In the genomic region with DNA sequence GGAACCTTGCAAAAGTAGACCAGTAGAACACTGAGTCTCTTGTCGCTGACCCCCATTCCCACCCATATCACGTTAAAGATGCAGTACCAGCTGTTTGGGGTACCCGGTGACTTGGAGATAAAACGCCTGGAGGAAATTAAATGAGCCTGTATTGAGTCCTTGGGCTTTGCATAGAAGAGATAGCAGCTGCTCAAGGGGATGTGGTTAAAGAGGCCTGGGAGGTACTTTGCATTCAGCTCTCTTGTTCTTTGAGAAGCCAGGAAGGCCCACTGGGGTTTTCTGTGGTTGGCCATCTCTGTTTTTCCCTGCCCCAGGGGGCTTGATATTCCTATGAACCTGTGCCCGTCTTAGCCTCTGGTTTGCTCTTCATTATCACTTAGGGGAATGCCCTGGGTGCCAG, we compare ENCODE assay signal across 14 mouse cellular contexts. TPM values are rescaled to one million over a fixed set of nuclear protein-coding genes. Genes with fewer than 3 reads are reported as not detected.
A peak's percentile ranks its signal among the peaks of the same experiment; 100 is the strongest.
DNase-seq lines count a peak whose midpoint lies in the region; ATAC-seq and TF ChIP-seq lines count a peak whose summit lies in the region.
"Had no signal": no experiment of that assay in that cellular context is flagged by ENCODE, and none has a peak within 500 bp of the region (broad histone marks: within the 10 kb centered on the region; RNA-seq: fewer than 3 reads in every experiment).

No protein-coding gene starts in this region.

- no peak overlapping the region for H3K4me2 ChIP-seq in intestine, embryonic 16.5 days (ENCODE audit: low read depth, low read length)
- H3K4me2 ChIP-seq: kidney, embryonic 15.5 days; limb, embryonic 12.5 days had no signal

- intact Hi-C loops in heart, postnatal 14 days (cut with DNase I) = no loop called here

- 70% methylated on average over 5 of the region's 5 CpGs for WGBS in intestine, embryonic 16.5 days
- 68% methylated on average over 5 of the region's 5 CpGs for WGBS in small intestine, adult 2 months

- H3K27me3 ChIP-seq in intestine, embryonic 16.5 days (replicated peaks; ENCODE audit: control insufficient read depth, insufficient read depth, low read length) = no peaks in the 10 kb centered on the region
- no peaks in the 10 kb centered on the region for H3K27me3 ChIP-seq in small intestine, adult 2 months (ENCODE audit: control insufficient read depth, insufficient read depth, low read length)
- H3K27me3 ChIP-seq: kidney, embryonic 15.5 days; limb, embryonic 12.5 days; Patski had no signal

- H3K27ac ChIP-seq in intestine, embryonic 16.5 days (ENCODE audit: low read length) = no peak overlapping the region
- 0 out of 2 replicates have a peak overlapping the region, but pooled peaks have one; percentile 46 for H3K27ac ChIP-seq in small intestine, adult 2 months (ENCODE audit: insufficient read depth, low read depth, low read length)
- H3K27ac ChIP-seq: kidney, embryonic 15.5 days; limb, embryonic 12.5 days had no signal

- no peak for TF ChIP-seq POLR2A in small intestine, adult 2 months (IDR thresholded peaks at IDR 0.05; ENCODE audit: low read depth, low read length)

- H3K4me1 ChIP-seq in intestine, embryonic 16.5 days (ENCODE audit: control insufficient read depth, insufficient read depth, low read length) = peaks cover 14% of the 10 kb centered on the region
- no peaks in the 10 kb centered on the region for H3K4me1 ChIP-seq in small intestine, adult 2 months (ENCODE audit: control insufficient read depth, insufficient read depth, insufficient read length, low read length)

- no peaks in the 10 kb centered on the region for H3K9me3 ChIP-seq in intestine, embryonic 16.5 days (ENCODE audit: control insufficient read depth, low read length)
- H3K9me3 ChIP-seq: kidney, embryonic 15.5 days; limb, embryonic 12.5 days had no signal

- H3K4me3 ChIP-seq in intestine, embryonic 16.5 days (ENCODE audit: low read length) = no peak overlapping the region
- H3K4me3 ChIP-seq in small intestine, adult 2 months (ENCODE audit: low read depth, low read length) = no peak overlapping the region
- H3K4me3 ChIP-seq: kidney, embryonic 15.5 days; limb, embryonic 12.5 days had no signal

- H3K9ac ChIP-seq in intestine, embryonic 16.5 days (ENCODE audit: low read depth, low read length) = no peak overlapping the region
- H3K9ac ChIP-seq: kidney, embryonic 15.5 days; limb, embryonic 12.5 days had no signal

- DNase-seq in thymus, postnatal 0 days (ENCODE audit: low spot score) = peak; percentile 69
- no peak for DNase-seq in thymus, postnatal 25 days
- no peak for DNase-seq in gastrocnemius, postnatal 4 days (ENCODE audit: low spot score in 2 of 2)
- DNase-seq in heart, postnatal 14 days = no peak
- DNase-seq in adrenal gland, postnatal 10 days = no peak
- DNase-seq: adrenal gland, postnatal 36 days; cerebellum, postnatal 10 days; lung, postnatal 4 days had no signal

- peak; percentile 90 for ATAC-seq in activated CD4-positive, CD25-positive, alpha-beta regulatory T cell, adult 4 months
- ATAC-seq in intestine, embryonic 16.5 days = 0 out of 2 replicates have a peak, but pooled peaks have one; percentile 31
- ATAC-seq: Patski had no signal

- H3K36me3 ChIP-seq in intestine, embryonic 16.5 days (ENCODE audit: control insufficient read depth, insufficient read depth, low read length) = no peaks in the 10 kb centered on the region
- no peaks in the 10 kb centered on the region for H3K36me3 ChIP-seq in small intestine, adult 2 months (ENCODE audit: control insufficient read depth, insufficient read depth, low read length)

- TF ChIP-seq CTCF in small intestine, adult 2 months (IDR thresholded peaks at IDR 0.05; ENCODE audit: extremely low read depth, insufficient read length, insufficient replicate concordance, low read depth, low read length) = no peak

RNA-seq across cellular contexts. Expression of a gene that starts 9.3 kb away (rescaled TPM):
- polyA plus RNA-seq in thymus, postnatal 0 days (2015; fragmentation: Nextera tagmentation; extraction: Ambion mirVana) = 9.0 and 9.5 TPM in 2 replicates
- 10 to 100 TPM in 1 of 2 experiments, 1 to 10 TPM in 1; 8.7 to 10.1 TPM for polyA plus RNA-seq in activated CD4-positive, CD25-positive, alpha-beta regulatory T cell, adult 4 months (2017; shearing (Covaris generic))
- 10.7 and 11.1 TPM in 2 replicates for polyA plus RNA-seq in intestine, embryonic 16.5 days (2015; fragmentation: Nextera tagmentation; extraction: Ambion mirVana)
- 3.6 and 5.9 TPM in 2 replicates for polyA plus RNA-seq in small intestine, adult 2 months (2012; rRNA removed)
- 10 to 100 TPM; 44.0 to 44.9 TPM for total RNA-seq in gastrocnemius, postnatal 4 days (2021)
- 10 to 100 TPM; 32.6 to 33.0 TPM for total RNA-seq in heart, postnatal 14 days (2021)
- 10 to 100 TPM; 23.6 to 26.6 TPM for total RNA-seq in adrenal gland, postnatal 10 days (2021)

RNA-seq across cellular contexts. Expression of a gene that starts 26.8 kb away (rescaled TPM):
- 4.9 and 5.2 TPM in 2 replicates for polyA plus RNA-seq in thymus, postnatal 0 days (2015; fragmentation: Nextera tagmentation; extraction: Ambion mirVana)
- polyA plus RNA-seq in activated CD4-positive, CD25-positive, alpha-beta regulatory T cell, adult 4 months (2017; shearing (Covaris generic)) = 1 to 10 TPM; 1.9 to 2.3 TPM
- 13.8 and 15.1 TPM in 2 replicates for polyA plus RNA-seq in intestine, embryonic 16.5 days (2015; fragmentation: Nextera tagmentation; extraction: Ambion mirVana)
- 17.9 and 21.7 TPM in 2 replicates for polyA plus RNA-seq in small intestine, adult 2 months (2012; rRNA removed)
- 1 to 10 TPM; 5.9 to 6.5 TPM for total RNA-seq in gastrocnemius, postnatal 4 days (2021)
- 1 to 10 TPM; 6.2 to 6.3 TPM for total RNA-seq in heart, postnatal 14 days (2021)
- 10 to 100 TPM in 1 of 2 experiments, 1 to 10 TPM in 1; 7.9 to 10.6 TPM for total RNA-seq in adrenal gland, postnatal 10 days (2021)
